In genomic region chr14:11060221-11060620, GRCm38 (mm10) we compare ENCODE assay signal across 18 mouse cellular contexts.
"Had no signal": no experiment of that assay in that cellular context is flagged by ENCODE, and none has a peak within 500 bp of the region (broad histone marks: within the 10 kb centered on the region; RNA-seq: fewer than 3 reads in every experiment).

No protein-coding gene starts in this region.

- H3K4me2 ChIP-seq: liver, embryonic 15.5 days; lung, embryonic 15.5 days; midbrain, embryonic 12.5 days; neural tube, embryonic 12.5 days; stomach, embryonic 15.5 days had no signal

- DNase-seq: liver, postnatal 0 days; lung, adult 2 months; lung, postnatal 14 days; lung, postnatal 36 days; midbrain, embryonic 14.5 days; right cerebral cortex, postnatal 14 days; thymus, adult 18-20 months; thymus, postnatal 14 days; thymus, postnatal 36 days had no signal

- H3K27me3 ChIP-seq: liver, embryonic 15.5 days; lung, embryonic 15.5 days; megakaryocyte, embryonic 14.5 days; midbrain, embryonic 12.5 days; neural tube, embryonic 12.5 days; stomach, embryonic 15.5 days had no signal

- H3K4me1 ChIP-seq: liver, embryonic 15.5 days; lung, embryonic 15.5 days; megakaryocyte, embryonic 14.5 days; neural tube, embryonic 12.5 days; stomach, embryonic 15.5 days had no signal

- H3K4me3 ChIP-seq: liver, embryonic 15.5 days; lung, embryonic 15.5 days; megakaryocyte, embryonic 14.5 days; midbrain, embryonic 12.5 days; neural tube, embryonic 12.5 days; stomach, embryonic 15.5 days had no signal

- H3K9me3 ChIP-seq: liver, embryonic 15.5 days; lung, embryonic 15.5 days; neural tube, embryonic 12.5 days; stomach, embryonic 15.5 days had no signal

- H3K36me3 ChIP-seq: liver, embryonic 15.5 days; lung, embryonic 15.5 days; midbrain, embryonic 12.5 days; neural tube, embryonic 12.5 days; stomach, embryonic 15.5 days had no signal

- H3K27ac ChIP-seq: liver, embryonic 15.5 days; lung, embryonic 15.5 days; macrophage; midbrain, embryonic 12.5 days; neural tube, embryonic 12.5 days; stomach, embryonic 15.5 days; stomach, postnatal 0 days had no signal

- ATAC-seq: liver, postnatal 0 days; lung, postnatal 0 days had no signal

- H3K9ac ChIP-seq: liver, embryonic 15.5 days; liver, postnatal 0 days; lung, embryonic 15.5 days; midbrain, embryonic 12.5 days; neural tube, embryonic 12.5 days; stomach, embryonic 15.5 days had no signal
